Mouse (Mus musculus) left cerebral cortex, adult 8-10 months (tissue): ENCODE measurements around the gene Mrm2. TPM values are rescaled to one million over a fixed set of nuclear protein-coding genes. Genes with fewer than 3 reads are reported as not detected.
"Not testable (repeated sequence)": the region's sequence is repeated elsewhere in the genome, so short reads cannot be mapped to it uniquely, and the experiment has no call there.

Source experiments
- DNase-seq, 2 experiments: peaks; one replicate each; pipeline ENCODE4 v3.0.0; 2022; ENCODE audit warnings: low spot score in 2 of 2
- total RNA-seq, 4 experiments: library from RNA; stranded (reverse); gene quantifications; 2 replicates each; pipeline ENCODE4 v1.2.4; 2022

Gene Mrm2
- total RNA-seq = 10 to 100 TPM in 3 of 4 experiments, 1 to 10 TPM in 1; 8.9 to 13.3 (median 11.1) TPM

- peak; percentile 44 to 65 for DNase-seq
These were observed at the start of gene Mrm2 for GRCm38 (mm10) chr5:140331615-140332512. Gene Mrm2, minus strand, starts transcription at chr5:140331898.

DNA sequence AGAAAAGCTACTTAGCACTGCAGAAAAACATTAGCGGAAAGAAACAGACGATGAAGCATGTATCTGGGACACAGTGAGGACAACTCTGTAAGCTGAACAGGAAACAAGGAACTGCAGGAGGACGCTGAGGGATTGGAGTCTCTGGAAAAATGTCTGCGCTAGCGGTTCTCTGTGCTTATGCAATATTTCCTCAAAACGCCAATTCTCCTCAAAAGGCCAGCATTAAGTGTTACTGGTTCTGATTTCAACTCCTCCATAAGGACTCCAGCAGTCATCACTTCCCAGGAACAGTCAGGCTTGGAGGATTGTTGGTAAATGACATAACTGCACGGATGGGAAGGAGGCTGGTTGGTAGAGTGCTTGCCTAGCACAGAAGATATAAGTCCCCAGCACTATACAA lies 49.5 kb upstream of the Mrm2 start:
- no peak for DNase-seq

GRCm38 (mm10) chr5:140379299-140379698 lies 47.6 kb upstream of the Mrm2 start:
- no peak for DNase-seq

- no peak for DNase-seq
These were observed 46.6 kb upstream of the Mrm2 start for GRCm38 (mm10) chr5:140378121-140378853.

GRCm38 (mm10) chr5:140375249-140375829 lies 43.6 kb upstream of the Mrm2 start:
- no peak for DNase-seq

DNA sequence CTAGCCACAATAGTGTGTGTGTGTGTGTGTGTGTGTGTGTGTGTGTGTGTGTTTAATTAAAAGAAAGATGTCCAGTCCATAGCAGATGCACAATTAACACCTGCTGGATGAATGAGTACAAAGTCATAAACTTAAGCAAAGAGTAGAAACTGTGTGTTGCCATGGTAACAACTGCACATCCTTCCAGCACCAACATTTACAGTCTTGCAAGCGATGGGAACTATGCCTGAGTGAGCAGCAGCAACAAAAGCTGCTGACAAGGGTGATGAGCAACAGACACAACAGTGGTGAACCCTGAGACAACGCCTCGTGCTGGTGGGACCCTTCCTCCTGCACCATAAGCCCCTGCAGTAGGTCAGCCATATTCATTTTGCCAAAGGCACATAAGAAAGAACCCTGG lies 42.5 kb upstream of the Mrm2 start:
- DNase-seq = peak in 1 of 2 experiments; percentile 22

DNA sequence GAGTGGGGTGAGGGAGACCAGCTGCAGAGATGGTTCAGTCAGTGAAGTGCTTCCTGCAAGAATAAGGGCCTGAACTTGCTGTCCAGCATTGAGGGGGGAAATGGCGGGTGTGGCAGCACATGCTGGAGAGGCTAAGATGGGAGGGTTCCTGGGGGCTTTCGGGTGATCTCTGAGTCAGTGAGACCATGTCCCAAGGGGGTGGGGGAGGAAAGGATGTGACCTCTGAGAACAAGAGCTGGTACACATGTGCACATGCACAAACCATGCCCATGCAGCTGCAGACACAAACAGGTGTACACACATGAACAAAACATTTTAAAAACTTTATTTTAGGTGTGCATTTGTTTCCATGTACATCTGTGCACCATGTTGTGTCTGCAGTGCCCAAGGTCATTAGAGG lies 42.0 kb upstream of the Mrm2 start:
- DNase-seq = no peak

GRCm38 (mm10) chr5:140371671-140372070 lies 40.0 kb upstream of the Mrm2 start:
- peak in 1 of 2 experiments; percentile 57 for DNase-seq

DNA sequence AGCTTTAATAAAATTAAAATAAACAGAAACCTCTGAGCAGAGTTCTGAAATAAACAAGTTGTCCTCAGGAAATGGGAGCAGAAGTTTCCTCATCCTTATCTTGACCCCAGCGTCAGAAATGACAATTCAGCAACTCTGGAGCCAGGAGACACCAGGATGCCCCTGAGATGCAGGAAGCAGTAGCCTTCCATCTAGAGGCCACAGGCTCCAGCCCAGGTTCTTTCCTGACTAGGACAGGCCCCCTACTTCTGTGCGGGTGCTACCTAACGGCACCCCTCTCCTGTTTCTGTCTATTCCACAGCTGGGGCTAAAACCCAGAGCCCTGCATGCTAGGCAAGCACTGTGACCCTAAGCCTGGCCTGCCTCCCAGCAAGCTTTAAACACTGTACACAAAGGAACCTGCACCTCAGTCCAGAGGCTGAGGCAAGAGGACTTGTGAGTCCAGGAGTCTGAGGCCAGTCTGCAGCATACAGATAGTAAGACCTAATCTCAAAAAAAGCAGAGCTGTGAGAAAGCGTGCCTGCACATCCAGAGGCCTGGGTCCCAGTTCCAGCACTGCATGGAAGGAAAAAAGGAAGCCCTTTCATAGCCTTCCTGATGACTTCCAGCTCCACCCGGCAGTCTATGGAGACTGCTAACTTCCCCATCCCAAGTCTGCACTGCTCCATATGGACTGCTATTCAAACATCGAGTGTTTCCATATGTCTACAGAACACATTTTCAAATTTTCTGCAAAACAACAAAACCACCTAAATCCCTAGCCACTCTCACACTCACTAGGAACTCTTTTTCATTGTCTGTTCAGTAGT lies 39.0 kb upstream of the Mrm2 start:
- no peak for DNase-seq

- DNase-seq = no peak
These were observed 37.8 kb upstream of the Mrm2 start for GRCm38 (mm10) chr5:140369466-140369865.

DNA sequence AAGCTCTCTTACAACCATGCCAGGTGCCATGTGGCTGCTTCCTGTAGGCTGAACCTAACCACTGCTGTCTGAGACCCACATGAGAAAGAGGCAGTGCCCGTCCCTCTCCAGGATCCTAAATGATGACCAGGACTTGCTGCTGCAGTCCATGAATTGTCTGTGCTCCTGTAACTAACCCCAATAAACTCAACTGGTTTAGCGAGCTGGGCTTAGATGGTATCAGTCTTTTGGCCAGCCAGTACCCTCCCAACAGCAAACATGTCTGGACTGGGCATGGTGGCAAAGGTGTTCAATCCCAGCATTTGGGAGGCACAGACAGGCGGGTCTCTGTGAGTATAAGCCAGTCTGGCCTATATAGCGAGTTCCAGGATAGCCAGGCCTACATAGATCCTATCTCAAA lies 37.2 kb upstream of the Mrm2 start:
- DNase-seq = no peak

GRCm38 (mm10) chr5:140368126-140368525 lies 36.4 kb upstream of the Mrm2 start:
- not testable (repeated sequence) for DNase-seq

DNA sequence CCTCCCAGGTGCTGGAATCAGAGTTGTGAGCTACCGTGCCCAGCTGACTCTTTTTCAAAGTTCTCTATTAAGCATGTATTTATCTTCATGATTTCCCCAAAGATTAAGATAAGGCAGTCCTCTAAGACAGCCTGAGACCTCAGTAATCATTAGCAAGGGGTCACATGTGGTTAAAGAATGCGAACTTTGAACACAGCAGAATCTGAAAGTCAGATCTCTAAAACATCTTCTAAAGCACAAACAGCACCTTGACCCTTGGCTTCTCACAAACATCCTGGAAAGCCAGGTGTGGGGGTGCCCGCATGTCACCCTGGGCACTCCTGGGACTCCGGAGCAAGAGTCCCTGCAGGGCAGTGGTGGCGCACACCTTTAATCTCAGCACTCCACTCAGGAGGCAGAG lies 32.7 kb upstream of the Mrm2 start:
- DNase-seq = no peak

DNA sequence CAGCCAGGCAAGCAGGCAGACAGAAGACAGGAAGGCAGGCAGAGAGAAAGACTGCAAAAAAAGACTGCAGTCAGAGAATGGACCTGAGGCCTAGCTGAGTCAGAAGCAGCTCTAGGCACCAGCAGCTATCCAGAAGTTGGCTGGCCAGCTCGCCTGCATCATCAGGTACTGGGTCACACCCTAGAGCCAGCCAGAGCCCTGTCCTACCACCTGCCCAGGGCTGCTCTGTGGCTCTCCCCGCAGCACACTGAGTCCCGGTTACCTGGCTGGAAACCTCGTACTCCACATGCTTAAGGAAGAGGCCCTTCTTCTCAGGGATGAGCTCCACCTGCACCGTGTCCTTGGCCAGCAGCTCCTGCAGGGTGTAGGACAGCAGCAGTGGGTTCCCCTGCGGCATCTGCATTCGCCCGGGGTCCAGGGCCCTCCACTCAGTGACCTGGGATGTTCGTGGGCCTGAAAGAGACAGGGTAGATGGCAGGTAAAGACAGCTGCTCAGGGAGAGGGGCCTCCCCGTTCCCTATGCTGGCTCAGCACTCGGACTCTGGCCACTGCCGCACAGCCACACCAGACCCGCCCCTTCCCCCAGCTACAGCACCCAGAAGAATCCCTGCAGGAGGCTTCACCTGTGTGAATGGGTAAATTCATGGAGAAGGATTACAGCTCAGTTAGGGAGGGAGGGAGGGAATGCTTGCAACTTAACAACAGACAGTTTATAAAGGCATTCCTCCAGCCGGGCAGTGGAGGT lies 28.4 kb upstream of the Mrm2 start:
- DNase-seq = no peak

DNA sequence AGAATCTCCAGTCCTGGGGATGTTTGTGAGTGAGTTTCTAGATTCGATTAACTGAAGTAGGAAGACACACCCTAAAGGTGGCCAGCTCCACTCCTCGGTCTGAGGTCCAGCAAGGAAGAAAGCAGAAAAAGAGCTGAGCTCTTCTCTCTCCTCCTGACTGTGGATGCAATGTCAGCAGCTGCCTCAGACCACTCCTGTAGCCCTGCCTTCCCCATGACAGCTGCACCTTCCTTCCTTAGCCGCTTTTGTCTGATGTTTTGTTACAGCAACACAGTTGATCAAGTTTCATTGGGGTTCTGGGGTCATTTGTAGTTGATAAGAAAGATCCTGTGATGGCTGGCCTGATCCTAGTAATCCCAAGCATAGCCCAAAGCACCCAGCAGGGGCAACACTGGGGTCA lies 25.8 kb upstream of the Mrm2 start:
- no peak for DNase-seq

DNA sequence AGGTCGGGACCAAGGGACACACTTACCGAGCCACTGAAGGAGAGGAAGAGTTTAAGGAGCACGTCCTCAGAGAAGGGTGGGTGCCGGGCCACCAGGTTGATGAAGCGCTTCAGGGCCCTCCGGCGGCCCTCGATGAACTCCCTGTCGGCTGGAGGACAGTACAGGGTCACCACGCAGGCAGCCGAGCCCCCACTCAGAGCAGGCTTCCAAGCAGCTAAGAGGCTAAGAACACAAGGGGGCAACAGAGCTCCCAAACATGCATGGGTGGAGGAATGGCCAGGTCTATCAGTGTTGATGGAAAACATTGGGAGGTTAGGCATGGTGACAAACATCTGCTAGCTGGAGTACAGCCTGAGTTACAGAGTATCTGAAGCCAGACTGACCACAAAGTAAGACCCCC lies 24.2 kb upstream of the Mrm2 start:
- no peak for DNase-seq

- no peak for DNase-seq
These were observed 20.7 kb upstream of the Mrm2 start for GRCm38 (mm10) chr5:140352352-140352751.

DNA sequence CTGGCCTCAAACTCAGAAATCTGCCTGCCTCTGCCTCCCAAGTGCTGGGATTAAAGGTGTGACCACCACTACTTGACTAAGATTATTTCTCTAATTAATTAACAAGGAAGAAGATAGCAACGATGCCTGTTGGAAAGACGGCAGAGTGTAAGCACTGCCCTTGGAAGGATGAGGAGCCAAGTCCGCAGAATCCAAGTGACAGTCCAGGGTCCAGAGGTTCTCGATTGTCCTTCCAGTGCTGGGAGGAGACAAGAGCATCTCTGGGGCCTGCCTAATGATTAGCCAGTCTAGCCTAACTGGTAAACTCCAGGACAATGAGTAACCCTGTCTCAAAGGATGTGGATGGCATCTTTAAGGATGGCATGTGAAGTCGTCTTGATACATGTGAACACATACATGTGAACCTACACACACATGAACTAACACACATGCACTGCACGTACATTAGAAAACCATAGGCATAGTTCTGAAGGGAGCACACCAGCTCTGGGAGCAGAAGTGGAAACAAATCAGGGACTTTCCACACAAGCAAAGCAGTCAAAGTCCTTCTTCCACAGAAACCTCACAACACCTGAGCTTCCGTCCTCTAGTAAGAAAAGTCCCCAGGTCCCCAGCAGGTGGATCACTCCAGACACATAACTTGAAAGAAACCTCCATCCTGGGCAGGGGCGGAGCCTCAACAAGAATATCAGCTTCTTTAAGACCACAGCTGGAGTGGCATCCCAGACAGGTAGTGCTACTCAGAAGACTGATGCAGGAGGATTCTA lies 19.2 kb upstream of the Mrm2 start:
- no peak for DNase-seq

DNA sequence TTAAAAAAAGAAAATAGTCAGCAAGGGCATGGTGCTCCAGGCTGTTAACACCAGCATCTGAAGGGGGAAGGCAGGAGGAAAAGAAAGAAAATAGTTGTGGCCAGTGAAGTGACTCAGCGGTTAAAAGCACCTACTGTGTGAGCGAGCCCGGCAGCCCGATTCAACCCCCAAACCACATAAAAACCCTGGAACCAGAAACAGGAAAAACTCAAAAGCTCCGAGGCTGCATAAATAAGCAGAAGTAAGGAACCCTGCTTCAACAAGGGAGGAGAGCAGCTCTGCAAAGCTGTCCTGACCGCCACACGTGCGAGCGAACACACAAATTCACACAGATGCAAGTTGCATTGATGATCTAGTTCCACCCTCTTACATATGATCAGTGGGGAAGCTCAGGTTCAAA lies 18.2 kb upstream of the Mrm2 start:
- DNase-seq = no peak

DNA sequence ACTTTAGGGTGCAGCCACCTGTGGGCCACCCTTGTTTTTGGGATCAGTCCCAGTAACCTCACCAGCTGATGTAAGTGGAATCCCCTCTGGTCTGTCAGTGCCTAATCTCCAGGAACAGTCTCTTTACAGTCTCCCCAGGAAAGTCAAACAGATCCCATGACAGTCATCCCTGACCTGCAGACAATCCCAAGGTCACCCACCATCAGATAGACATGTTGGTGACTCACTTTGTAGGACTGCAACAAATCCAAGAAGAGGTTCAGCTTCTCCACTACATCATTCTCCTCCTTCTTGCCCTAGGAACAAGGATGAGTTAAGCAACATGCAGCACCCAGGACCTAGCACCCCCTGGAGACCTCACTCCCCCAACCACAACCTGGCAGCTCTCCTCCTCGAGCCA lies 14.4 kb upstream of the Mrm2 start:
- no peak for DNase-seq
